ENCODE assay signal across 21 mouse cellular contexts in genomic region chr13:84935610-84936009, GRCm38 (mm10).
A peak's percentile ranks its signal among the peaks of the same experiment; 100 is the strongest.
DNase-seq lines count a peak whose midpoint lies in the region; ATAC-seq and TF ChIP-seq lines count a peak whose summit lies in the region.
"Had no signal": no experiment of that assay in that cellular context is flagged by ENCODE, and none has a peak within 500 bp of the region (broad histone marks: within the 10 kb centered on the region; RNA-seq: fewer than 3 reads in every experiment).

No protein-coding gene starts in this region.

- WGBS in intestine, postnatal 0 days: 89% methylated on average over 1 of the region's 1 CpGs

- H3K27ac ChIP-seq in intestine, postnatal 0 days (ENCODE audit: low read depth, low read length): no peak overlapping the region
- H3K27ac ChIP-seq: embryonic facial prominence, embryonic 13.5 days; forebrain, embryonic 12.5 days; gastrocnemius, adult 2 months; hindbrain, embryonic 15.5 days had no signal

- no peak overlapping the region for H3K4me3 ChIP-seq in intestine, postnatal 0 days (ENCODE audit: low read depth, low read length)
- H3K4me3 ChIP-seq: embryonic facial prominence, embryonic 13.5 days; forebrain, embryonic 12.5 days; gastrocnemius, adult 2 months; heart, embryonic 12.5 days; hindbrain, embryonic 15.5 days had no signal

- no peaks in the 10 kb centered on the region for H3K36me3 ChIP-seq in intestine, postnatal 0 days (ENCODE audit: control insufficient read depth, insufficient read depth)
- H3K36me3 ChIP-seq: embryonic facial prominence, embryonic 13.5 days; forebrain, embryonic 12.5 days; heart, embryonic 12.5 days; hindbrain, embryonic 15.5 days had no signal

- no peaks in the 10 kb centered on the region for H3K9me3 ChIP-seq in intestine, postnatal 0 days (ENCODE audit: control insufficient read depth)
- H3K9me3 ChIP-seq: embryonic facial prominence, embryonic 13.5 days; forebrain, embryonic 12.5 days; heart, embryonic 12.5 days; hindbrain, embryonic 15.5 days had no signal

- H3K4me1 ChIP-seq in intestine, postnatal 0 days (replicated peaks; ENCODE audit: control insufficient read depth, insufficient read depth, low read length): no peaks in the 10 kb centered on the region
- H3K4me1 ChIP-seq: embryonic facial prominence, embryonic 13.5 days; heart, embryonic 12.5 days; hindbrain, embryonic 15.5 days had no signal

- H3K9ac ChIP-seq in intestine, postnatal 0 days (ENCODE audit: low read depth, low read length): no peak overlapping the region
- H3K9ac ChIP-seq: embryonic facial prominence, embryonic 13.5 days; forebrain, embryonic 12.5 days; heart, embryonic 12.5 days; hindbrain, embryonic 15.5 days had no signal

- no peak for TF ChIP-seq CTCF in intestine, postnatal 0 days (IDR thresholded peaks at IDR 0.05; ENCODE audit: low read depth)

- peak; percentile 16 to 67 for DNase-seq in frontal cortex, postnatal 36 days (ENCODE audit: low spot score in 2 of 2)
- no peak for DNase-seq in frontal cortex, postnatal 14 days (ENCODE audit: low spot score in 2 of 2)
- peak; percentile 23 for DNase-seq in left cerebral cortex, adult 11 months (ENCODE audit: low spot score)
- DNase-seq in left cerebral cortex, postnatal 10 days (ENCODE audit: extremely low spot score in 1 of 2, low spot score in 2 of 2): no peak
- peak; percentile 17 to 30 for DNase-seq in right cerebral cortex, adult 2 months (ENCODE audit: low spot score in 2 of 2)
- no peak for DNase-seq in right cerebral cortex, postnatal 10 days (ENCODE audit: low spot score in 2 of 2)
- DNase-seq: adrenal gland, postnatal 14 days; cerebellum, adult 18-20 months; cerebellum, adult 9-11 months; cerebellum, postnatal 36 days; gastrocnemius, adult 2 months; gastrocnemius, postnatal 25 days had no signal

- no peaks in the 10 kb centered on the region for H3K27me3 ChIP-seq in intestine, postnatal 0 days (replicated peaks; ENCODE audit: control insufficient read depth, insufficient read depth, low read length)
- H3K27me3 ChIP-seq: CH12.LX; embryonic facial prominence, embryonic 13.5 days; forebrain, embryonic 12.5 days; heart, embryonic 12.5 days; hindbrain, embryonic 15.5 days; Patski had no signal

- H3K4me2 ChIP-seq in intestine, postnatal 0 days (replicated peaks; ENCODE audit: low read depth): no peak overlapping the region
- H3K4me2 ChIP-seq: embryonic facial prominence, embryonic 13.5 days; forebrain, embryonic 12.5 days; heart, embryonic 12.5 days; hindbrain, embryonic 15.5 days had no signal

- no peak for ATAC-seq in intestine, postnatal 0 days
- ATAC-seq: activated CD4-positive, CD25-positive, alpha-beta regulatory T cell, adult 4 months; forebrain, embryonic 16.5 days; Patski had no signal

- intact Hi-C loops in left cerebral cortex, postnatal 10 days (cut with DNase I): no loop called here

Comparison
In these comparisons a context has a peak if more than half of its experiments do, and no peak if none do; other contexts are left out.
1. DNase-seq: peak in frontal cortex, postnatal 36 days (2 of 2), left cerebral cortex, adult 11 months (single experiment) and right cerebral cortex, adult 2 months (2 of 2); none in frontal cortex, postnatal 14 days (0 of 2), left cerebral cortex, postnatal 10 days (0 of 2) and right cerebral cortex, postnatal 10 days (0 of 2).